Mouse (Mus musculus) regulatory T cell (primary cell): Measurements from ENCODE around the gene Gm4981.

ENCODE experiments used
- in situ Hi-C: fragments of 300-600 bp; cut with MboI, MseI; formaldehyde crosslinking; loops from one replicate; pipeline ENCODE4 v1.15.1; 2025; ENCODE audit warnings: high pct_unique_total_duplicates

The Gm4981 gene

DNA sequence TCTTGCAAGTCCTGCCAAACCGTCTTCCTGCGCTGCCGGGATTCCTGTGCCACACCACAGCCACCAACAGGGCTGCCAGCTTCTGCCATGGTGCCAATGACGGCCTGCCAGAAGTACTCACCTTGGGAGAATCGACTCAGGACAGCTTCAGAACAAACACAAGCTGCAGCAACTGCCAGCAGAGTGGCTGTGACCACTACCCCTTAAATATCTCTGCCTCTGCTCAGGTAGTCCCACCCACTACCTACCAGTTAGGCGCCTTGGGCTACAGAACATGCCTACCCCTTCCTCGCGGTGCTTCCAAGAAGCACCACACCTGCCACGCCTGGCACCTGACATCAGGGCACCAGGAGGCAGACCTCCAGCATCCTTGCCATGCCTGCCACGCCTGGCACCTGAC lies at the start of gene Gm4981:
Gene Gm4981 (minus strand): TSS at position 89 of the 400 bp plus-strand sequence.
- in situ Hi-C loops = loop anchor here (25.0 kb wide), 2 partner anchors 751 to 1624 kb away; no protein-coding TSS in a partner anchor

DNA sequence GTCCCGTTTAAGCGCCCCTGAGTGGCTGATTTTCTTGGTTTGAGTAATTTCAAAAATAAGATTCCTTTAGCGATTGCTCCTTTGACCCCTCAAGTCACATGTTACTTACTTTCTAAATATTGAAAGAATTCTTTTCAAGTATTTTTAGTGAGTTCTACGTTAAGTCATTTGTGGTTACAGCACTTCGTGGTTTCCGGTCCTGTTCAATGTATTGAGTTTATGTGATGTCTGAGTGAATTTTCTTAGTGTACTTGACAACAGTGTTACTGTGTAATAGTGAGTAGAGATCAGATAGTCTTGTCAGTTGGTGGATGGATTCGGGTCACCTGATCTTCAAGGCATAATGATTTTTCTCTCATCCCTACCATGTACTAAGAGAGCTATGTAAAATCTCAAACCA lies 45.7 kb upstream of the Gm4981 start:
- in situ Hi-C loops = no loop called here

DNA sequence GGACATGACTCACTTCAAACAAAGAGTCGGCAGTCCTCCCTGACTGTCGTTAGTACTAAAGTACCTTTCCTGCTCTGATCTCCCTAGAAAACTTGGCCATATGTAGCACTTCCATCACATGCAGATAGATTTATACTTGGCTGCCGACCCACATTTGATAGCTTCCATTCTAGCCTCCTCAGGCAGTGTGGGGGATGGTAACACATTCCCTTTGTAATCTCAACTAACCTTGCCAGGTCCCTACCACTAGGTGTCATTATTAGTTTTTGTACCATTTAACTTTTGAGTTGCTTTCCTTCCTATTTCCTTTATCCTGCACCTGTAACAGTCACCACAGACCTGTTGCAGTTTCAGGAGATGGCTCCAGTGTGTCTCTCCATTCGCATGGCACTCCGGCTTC lies 22.0 kb upstream of the Gm4981 start:
- in situ Hi-C loops = no loop called here

DNA sequence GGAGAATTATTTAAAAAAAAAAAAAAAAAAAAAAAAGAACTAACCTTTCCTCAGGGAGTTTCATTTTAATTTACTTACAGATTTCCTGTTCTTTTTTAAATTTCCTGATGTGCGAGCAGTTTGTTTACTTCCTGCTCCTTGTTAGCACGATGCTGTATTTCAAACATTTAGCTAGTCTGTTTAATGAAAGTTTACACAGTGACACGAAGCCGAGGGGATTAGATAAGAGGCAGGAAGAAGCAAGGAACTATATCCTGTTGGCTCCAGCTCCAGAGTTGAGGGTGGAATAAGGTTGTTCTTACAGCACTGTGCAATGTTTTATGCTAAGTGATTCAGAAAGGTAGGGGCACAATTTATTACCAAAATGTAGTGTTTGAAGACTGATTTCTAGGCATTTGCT lies 19.5 kb upstream of the Gm4981 start:
- in situ Hi-C loops = no loop called here

DNA sequence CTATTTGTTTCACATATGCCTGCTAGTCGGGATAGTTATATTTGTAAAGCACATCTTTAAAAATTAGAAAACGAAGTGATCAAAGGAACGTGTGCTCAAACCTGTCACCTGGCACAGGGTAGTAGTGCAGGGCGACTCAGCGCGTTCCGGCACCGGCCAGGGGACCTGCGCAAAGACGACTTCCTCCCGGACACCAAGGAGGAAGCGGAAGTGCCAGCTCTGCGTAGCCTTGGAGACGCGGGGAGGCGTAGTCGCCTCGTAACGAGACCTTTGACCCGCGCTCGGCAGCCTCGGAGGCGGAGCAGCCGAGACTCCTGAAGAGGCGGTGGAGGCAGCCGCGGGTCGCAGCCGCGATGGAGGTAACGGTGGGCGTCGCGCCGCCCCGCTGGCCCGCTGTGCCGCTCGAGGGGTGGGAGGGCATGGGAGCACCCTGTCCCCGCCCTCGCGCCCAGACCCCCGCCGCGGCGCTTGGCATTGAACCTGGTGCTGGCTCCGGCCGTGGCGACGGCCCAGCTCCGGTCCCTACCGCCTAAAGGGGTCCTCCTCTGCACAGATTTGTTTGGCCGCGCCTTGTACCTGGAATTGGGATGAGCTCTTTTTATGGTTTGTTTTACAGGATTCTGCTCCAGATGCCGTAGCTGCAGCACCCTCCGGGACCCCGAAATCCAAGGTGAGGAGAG lies 18.9 kb upstream of the Gm4981 start, which contains the start of gene Gcc2:
Gene Gcc2 (plus strand): TSS at position 285 of the 680 bp plus-strand sequence.
- in situ Hi-C loops = no loop called here

DNA sequence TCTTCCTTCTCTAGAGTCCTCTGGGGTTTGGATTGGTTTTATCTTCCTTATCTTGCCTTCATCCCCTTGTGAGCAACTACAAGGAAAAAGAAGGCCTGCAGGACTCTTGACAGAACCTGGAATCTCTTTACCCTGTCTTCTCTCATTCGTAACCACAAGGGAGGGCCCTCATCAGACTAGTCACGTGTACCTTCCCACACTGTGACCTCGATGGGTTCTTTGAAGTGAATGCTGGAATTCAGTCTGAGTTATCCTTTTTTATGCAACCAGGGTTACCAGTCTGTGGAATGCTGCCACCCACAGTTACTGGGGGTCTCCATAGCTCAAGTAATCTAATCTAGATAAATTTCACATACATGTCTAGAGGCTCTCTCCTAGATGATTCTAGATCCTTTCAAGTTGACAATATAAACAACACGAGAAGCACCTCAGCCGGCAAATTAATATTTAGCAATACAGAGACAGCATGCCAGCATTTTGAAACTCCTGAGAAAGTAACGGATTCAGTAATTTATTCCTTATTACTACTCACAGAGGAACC lies 18.2 kb upstream of the Gm4981 start:
- in situ Hi-C loops = no loop called here

DNA sequence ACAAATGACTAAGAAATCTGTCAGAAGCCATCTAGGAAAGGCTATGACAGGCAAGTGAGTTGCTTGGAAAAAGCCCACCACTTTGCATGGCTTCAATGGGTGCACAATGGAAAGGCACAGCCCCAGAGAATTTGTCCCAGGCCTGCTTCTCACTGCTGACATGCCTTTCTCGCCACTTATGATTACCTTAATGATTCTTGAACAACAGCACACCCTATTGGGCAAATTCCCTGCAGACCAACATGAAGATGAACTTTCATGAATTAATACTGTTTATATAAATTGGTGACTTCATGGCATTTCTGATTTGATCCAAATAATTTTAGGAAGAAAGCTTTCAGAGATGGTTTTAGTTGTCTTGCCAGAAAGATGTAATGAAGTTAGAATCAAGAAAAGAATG lies 13.0 kb upstream of the Gm4981 start:
- in situ Hi-C loops = loop anchor here (25.0 kb wide), 2 partner anchors 738 to 1637 kb away; no protein-coding TSS in a partner anchor

DNA sequence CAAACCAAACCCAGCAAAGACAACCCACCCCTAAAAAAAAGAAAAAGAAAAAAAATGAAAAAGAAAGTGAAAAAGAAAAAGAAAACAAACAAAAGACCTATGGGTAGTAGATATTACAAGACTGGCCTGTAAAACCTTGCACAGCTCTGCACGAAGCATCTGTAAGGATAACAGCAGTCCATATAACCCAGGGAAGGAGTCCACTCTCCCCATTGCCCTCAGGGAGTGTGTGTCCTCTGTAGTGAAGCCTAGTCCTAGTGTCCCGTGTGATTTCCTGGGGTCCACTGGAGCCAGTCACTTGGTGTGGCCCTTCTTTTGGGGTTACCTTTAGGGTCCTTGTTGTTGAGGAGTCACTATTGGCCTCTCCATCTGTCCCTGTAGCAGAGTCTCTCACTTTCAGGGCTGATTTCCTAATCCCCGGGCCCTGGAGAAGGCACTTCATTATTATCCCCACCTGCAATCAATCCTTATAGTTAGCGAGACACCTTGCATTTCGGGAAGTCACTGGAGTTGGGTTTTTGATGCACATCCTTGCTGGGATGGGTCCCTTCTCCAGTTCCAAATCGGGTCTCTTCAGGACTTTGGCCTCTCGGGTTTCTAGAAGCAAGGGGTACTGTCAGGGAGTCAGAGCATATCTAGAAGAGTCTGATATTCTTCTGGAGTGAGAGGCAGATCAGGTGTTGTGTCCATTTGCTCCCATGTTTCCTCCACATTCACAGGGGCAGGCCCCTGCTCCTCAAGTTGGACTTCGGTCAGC lies 2.7 kb upstream of the Gm4981 start:
- in situ Hi-C loops = loop anchor here (25.0 kb wide), 2 partner anchors 748 to 1627 kb away; no protein-coding TSS in a partner anchor

DNA sequence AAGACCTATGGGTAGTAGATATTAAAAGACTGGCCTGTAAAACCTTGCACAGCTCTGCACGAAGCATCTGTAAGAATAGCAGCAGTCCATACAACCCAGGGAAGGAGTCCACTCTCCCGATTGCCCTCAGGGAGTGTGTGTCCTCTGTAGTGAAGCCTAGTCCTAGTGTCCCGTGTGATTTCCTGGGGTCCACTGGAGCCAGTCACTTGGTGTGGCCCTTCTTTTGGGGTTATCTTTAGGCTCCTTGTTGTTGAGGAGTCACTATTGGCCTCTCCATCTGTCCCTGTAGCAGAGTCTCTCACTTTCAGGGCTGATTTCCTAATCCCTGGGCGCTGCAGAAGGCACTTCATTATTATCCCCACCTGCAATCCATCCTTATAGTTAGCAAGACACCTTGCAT lies 1.5 kb downstream of the Gm4981 start:
- in situ Hi-C loops = loop anchor here (25.0 kb wide), 2 partner anchors 752 to 1623 kb away; no protein-coding TSS in a partner anchor

DNA sequence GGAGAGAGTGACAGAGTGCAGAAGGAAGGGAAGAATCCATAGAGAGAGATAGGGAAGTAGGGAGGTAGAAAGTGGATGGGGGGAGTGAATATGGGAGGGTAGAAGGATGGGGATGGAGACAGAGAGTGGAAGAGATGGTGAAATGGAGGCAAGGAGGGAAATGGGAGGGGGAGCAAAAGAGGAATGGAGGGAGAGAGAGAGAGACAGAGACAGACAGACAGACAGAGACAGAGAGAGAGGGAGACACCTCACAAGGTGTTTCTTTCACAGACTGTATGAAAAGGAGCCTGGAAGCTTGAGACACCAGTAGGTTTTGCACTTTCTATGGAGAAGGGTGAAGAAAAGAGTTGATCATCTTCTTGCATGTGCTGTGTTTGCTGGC lies 2.8 kb downstream of the Gm4981 start:
- in situ Hi-C loops = loop anchor here (25.0 kb wide), 2 partner anchors 754 to 1621 kb away; no protein-coding TSS in a partner anchor

DNA sequence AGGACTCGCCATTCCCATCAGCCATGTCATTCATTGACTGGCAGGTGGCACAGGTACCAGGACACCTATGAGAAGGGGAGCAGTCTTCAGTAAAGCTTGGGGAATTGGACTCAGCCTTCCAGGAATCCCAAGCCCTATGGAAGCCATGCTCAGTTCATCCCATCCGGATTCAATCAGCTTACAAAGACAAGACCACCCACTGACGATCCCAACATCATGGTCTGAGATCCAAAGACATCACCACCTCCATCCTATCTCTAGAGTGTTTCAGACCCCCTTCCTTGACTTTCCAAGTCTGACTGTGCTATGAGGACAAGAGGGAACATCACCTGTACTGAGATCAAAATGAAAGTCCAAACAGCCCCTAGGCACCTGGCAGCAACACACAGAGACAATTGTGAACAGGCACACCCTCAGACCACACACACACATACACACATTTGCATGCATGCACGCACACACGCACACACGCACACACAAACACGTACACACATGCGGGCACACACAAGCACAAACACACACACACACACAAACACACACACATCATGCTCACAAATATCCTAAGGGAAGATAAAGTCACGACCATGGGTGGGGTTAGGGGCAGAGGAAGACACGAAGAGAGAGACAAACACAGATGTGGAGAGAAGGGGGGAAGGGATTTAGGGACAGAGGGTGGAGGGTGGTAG lies 3.3 kb downstream of the Gm4981 start:
- in situ Hi-C loops = loop anchor here (25.0 kb wide), 2 partner anchors 754 to 1621 kb away; no protein-coding TSS in a partner anchor

DNA sequence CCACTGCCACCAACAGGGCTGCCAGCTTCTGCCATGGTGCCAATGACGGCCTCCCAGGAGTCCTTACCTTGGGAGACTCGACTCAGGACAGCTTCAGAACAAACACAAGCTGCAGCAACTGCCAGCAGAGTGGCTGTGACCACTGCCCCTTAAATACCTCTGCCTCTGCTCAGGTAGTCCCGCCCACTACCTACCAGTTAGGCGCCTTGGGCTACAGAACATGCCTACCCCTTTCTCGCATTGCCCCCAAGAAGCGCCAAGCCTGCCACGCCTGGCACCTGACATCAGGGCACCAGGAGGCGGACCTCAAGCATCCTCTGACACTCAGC lies 3.9 kb downstream of the Gm4981 start, which contains the start of gene Duxf3:
Gene Duxf3 (minus strand): TSS at position 35 of the 329 bp plus-strand sequence.
- in situ Hi-C loops = loop anchor here (25.0 kb wide), 2 partner anchors 755 to 1620 kb away; no protein-coding TSS in a partner anchor

DNA sequence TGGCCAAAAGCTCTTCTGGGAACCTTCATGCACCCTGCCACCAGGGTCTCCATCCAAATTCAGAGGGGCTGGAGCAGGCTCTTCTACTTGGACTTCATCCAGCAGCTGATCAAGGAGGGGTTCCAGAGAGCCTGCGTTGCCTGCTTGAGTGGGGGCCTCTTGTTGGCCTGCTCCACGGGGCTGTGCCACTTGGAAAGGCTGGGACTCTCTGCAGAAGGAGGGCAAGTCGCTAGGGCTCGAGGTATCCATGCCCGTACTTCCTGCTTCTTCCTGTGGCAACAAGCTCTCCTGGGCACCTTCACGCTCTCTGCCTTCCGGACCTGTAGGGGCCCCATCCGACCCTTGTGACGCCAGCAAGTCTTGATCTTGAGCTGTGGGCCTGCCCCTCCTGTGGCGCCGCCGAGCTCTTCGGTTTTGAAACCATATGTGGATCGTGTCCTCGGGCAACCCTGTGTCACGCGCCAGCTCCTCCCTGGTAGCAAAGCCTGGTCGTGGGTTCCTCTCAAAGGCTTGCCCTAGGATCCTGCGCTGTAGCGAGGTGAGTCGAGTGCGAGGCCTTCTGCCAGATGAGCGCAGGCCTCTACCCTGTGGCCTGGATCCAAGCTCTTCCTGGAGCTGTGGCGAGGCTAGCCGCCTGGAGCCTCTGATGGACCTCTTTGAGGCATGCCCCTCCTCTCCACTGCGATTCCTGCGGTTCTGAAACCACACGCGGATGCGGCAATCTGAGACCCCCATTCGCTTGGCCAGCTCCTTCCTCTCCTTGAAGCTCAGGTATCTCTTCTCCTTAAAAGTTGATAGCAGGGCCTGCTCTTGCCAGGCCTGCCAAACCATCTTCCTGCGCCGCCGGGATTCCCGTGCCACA lies 4.5 kb downstream of the Gm4981 start:
- in situ Hi-C loops = loop anchor here (25.0 kb wide), 2 partner anchors 755 to 1620 kb away; no protein-coding TSS in a partner anchor

DNA sequence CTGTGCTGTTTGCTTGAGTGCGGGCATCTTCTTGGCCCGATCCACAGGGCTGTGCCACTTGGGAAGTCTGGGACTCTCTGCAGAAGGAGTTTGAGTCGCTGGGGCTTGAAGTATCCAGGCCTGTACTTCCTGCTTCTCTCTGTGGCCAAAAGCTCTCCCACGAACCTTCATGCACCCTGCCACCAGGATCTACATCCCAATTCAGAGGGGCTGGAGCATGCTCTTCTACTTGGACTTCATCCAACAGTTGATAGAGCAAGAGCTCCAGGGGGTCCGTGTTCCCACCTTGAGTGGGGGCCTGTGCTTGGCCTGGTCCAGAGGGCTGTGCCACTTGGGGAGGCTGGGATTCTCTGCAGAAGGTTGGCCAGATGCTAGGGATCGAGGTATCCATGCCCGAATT lies 5.4 kb downstream of the Gm4981 start:
- in situ Hi-C loops = loop anchor here (25.0 kb wide), 2 partner anchors 756 to 1619 kb away; no protein-coding TSS in a partner anchor

DNA sequence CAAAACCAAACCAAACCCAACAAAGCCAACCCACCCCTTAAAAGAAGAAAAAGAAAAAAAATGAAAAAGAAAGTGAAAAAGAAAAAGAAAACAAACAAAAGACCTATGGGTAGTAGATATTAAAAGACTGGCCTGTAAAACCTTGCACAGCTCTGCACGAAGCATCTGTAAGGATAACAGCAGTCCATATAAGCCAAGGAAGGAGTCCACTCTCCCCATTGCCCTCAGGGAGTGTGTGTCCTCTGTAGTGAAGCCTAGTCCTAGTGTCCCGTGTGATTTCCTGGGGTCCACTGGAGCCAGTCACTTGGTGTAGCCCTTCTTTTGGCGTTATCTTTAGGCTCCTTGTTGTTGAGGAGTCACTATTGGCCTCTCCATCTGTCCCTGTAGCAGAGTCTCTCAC lies 6.5 kb downstream of the Gm4981 start:
- in situ Hi-C loops = loop anchor here (25.0 kb wide), 2 partner anchors 757 to 1618 kb away; no protein-coding TSS in a partner anchor

DNA sequence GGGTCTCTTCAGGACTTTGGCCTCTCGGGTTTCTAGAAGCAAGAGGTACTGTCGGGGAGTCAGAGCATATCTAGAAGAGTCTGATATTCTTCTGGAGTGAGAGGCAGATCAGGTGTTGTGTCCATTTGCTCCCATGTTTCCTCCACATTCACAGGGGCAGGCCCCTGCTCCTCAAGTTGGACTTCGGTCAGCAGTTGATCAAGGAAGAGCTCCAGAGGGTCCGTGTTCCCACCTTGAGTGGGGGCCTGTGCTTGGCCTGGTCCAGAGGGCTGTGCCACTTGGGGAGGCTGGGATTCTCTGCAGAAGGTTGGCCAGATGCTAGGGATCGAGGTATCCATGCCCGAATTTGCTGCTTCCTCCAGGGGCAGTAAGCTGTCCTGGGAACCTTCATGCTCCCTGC lies 8.7 kb downstream of the Gm4981 start:
- in situ Hi-C loops = loop anchor here (10.0 to 25.0 kb wide), 3 partner anchors 663 to 1615 kb away; no protein-coding TSS in a partner anchor

DNA sequence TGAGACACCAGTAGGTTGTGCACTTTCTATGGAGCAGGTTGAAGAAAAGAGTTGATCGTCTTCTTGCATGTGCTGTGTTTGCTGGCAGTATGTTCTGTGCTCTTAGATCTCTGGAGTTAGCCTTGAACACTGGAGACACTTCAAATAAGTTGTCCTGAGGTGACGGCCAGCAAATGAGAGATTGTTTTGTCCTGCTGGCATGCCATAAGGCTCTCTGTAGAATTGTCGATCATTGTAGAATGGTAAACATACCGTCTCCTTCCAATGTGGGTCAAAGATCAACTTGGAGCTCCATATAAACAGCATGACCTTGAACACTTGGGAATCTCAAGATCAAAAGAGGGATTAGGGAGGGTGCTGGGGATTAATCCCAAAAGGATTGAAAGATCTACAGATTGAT lies 10.1 kb downstream of the Gm4981 start:
- in situ Hi-C loops = loop anchor here (10.0 to 25.0 kb wide), 3 partner anchors 662 to 1614 kb away; no protein-coding TSS in a partner anchor

DNA sequence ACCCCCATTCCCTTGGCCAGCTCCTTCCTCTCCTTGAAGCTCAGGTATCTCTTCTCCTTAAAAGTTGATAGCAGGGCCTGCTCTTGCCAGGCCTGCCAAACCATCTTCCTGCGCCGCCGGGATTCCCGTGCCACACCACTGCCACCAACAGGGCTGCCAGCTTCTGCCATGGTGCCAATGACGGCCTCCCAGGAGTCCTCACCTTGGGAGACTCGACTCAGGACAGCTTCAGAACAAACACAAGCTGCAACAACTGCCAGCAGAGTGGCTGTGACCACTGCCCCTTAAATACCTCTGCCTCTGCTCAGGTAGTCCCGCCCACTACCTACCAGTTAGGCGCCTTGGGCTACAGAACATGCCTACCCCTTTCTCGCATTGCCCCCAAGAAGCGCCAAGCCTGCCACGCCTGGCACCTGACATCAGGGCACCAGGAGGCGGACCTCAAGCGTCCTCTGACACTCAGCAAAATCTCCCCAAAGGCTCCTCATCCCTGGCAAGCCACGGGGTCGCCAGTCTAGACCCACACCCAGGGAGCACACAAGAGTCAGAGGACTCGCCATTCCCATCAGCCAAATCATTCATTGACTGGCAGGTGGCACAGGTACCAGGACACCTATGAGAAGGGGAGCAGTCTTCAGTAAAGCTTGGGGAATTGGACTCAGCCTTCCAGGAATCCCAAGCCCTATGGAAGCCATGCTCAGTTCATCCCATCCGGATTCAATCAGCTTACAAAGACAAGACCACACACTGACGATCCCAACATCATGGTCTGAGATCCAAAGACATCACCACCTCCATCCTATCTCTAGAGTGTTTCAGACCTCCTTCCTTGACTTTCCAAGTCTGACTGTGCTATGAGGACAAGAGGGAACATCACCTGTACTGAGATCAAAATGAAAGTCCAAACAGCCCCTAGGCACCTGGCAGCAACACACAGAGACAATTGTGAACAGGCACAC lies 11.4 kb downstream of the Gm4981 start, which contains the start of gene AW822073:
Gene AW822073 (minus strand): TSS at position 104 of the 959 bp plus-strand sequence.
- in situ Hi-C loops = loop anchor here (5.0 to 25.0 kb wide), 8 partner anchors 368 to 1613 kb away; no protein-coding TSS in a partner anchor
